Mouse (Mus musculus) G1E (cell line): ENCODE results near the gene Ptma.
"Not testable (repeated sequence)": the region's sequence is repeated elsewhere in the genome, so short reads cannot be mapped to it uniquely, and the experiment has no call there.

Experiments used
- CTCF ChIP-seq: IDR thresholded peaks from 2 replicates; pipeline ENCODE4 v1.5.1; 2012; ENCODE audit warnings: low read depth, low read length, inconsistent platforms, mixed read lengths
- GATA1 ChIP-seq: IDR thresholded peaks from 2 replicates; pipeline ENCODE4 v1.6.1; 2012; ENCODE audit warnings: borderline replicate concordance, low read length, inconsistent platforms, mixed read lengths
- POLR2AphosphoS5 ChIP-seq: IDR thresholded peaks from 2 replicates; pipeline ENCODE4 v1.6.1; 2012; ENCODE audit warnings: low read depth, low read length, inconsistent platforms; ENCODE audit not compliant: insufficient replicate concordance
- TAL1 ChIP-seq: conservative IDR thresholded peaks from 2 replicates; pipeline ENCODE4 v1.6.1; 2012; ENCODE audit warnings: low read depth, low read length, inconsistent platforms, mixed read lengths

GRCm38 (mm10) chr1:86485858-86486257, 40.7 kb upstream of the Ptma start:
- TF ChIP-seq CTCF, POLR2AphosphoS5, GATA1, TAL1: not testable (repeated sequence)
